Comparison of ENCODE assay signal across 7 mouse cellular contexts in genomic region chr13:119409330-119409707, GRCm38 (mm10). TPM values are rescaled to one million over a fixed set of nuclear protein-coding genes. Genes with fewer than 3 reads are reported as not detected.
DNase-seq lines count a peak whose midpoint lies in the region; ATAC-seq lines count a peak whose summit lies in the region.

No protein-coding gene starts in this region.

- H3K27ac ChIP-seq in forebrain, embryonic 11.5 days (ENCODE audit: low read depth, low read length) = peak overlapping the region; percentile 93
- H3K27ac ChIP-seq in limb, embryonic 10.5 days = peak overlapping the region; percentile 99

- peak; percentile 68 for DNase-seq in MEL-GATA-1-ER (ENCODE audit: extremely low read depth, low read depth)
- peak; percentile 82 to 85 for DNase-seq in adrenal gland, postnatal 36 days
- peak; percentile 83 for DNase-seq in forebrain, embryonic 11.5 days (ENCODE audit: low spot score)
- DNase-seq in heart, postnatal 10 days = peak; percentile 89 to 90
- DNase-seq in limb, embryonic 10.5 days (ENCODE audit: low spot score) = peak; percentile 81
- DNase-seq in testis, postnatal 14 days (ENCODE audit: low spot score) = peak; percentile 74

- intact Hi-C loops in heart, postnatal 10 days (cut with DNase I) = loop anchor here (1.0 kb wide), 1 partner anchor 19 kb away; the partner anchor contains the start of gene Paip1

- H3K27me3 ChIP-seq in forebrain, embryonic 11.5 days (ENCODE audit: control insufficient read depth, insufficient read depth, low read length) = no peaks in the 10 kb centered on the region
- H3K27me3 ChIP-seq in limb, embryonic 10.5 days (ENCODE audit: low read depth, poor library complexity, severe bottlenecking) = no peaks in the 10 kb centered on the region

- no peaks in the 10 kb centered on the region; the same call in 1 of the 2 replicates for H3K9me3 ChIP-seq in forebrain, embryonic 11.5 days (ENCODE audit: control insufficient read depth, low read length)
- no peaks in the 10 kb centered on the region for H3K9me3 ChIP-seq in limb, embryonic 10.5 days (replicated peaks)

- peak overlapping the region; percentile 73 for H3K4me2 ChIP-seq in forebrain, embryonic 11.5 days (ENCODE audit: low read depth, low read length, severe bottlenecking)

- peaks cover under 1% of the 10 kb centered on the region; the same call in 1 of the 2 replicates for H3K36me3 ChIP-seq in forebrain, embryonic 11.5 days (ENCODE audit: control insufficient read depth, insufficient read depth, low read length)
- peaks cover 6% of the 10 kb centered on the region for H3K36me3 ChIP-seq in limb, embryonic 10.5 days

- peak overlapping the region; percentile 84 for H3K9ac ChIP-seq in forebrain, embryonic 11.5 days (ENCODE audit: low read length)

- WGBS in forebrain, embryonic 11.5 days = 0% methylated on average over 13 of the region's 13 CpGs
- under 1% methylated on average over 13 of the region's 13 CpGs for WGBS in limb, embryonic 10.5 days

- peaks cover 7% of the 10 kb centered on the region; the same call in 1 of the 2 replicates for H3K4me1 ChIP-seq in forebrain, embryonic 11.5 days (replicated peaks; ENCODE audit: control insufficient read depth, insufficient read depth, low read length)
- peaks cover 25% of the 10 kb centered on the region for H3K4me1 ChIP-seq in limb, embryonic 10.5 days

- peak; percentile 53 for ATAC-seq in forebrain, embryonic 11.5 days (replicated peaks; ENCODE audit: low FRiP score)
- peak; percentile 12; the same call in 1 of the 2 replicates for ATAC-seq in megakaryocyte-erythroid progenitor cell, adult 5-6 weeks (replicated peaks; ENCODE audit: low FRiP score, low TSS enrichment, poor library complexity, severe bottlenecking)

- H3K4me3 ChIP-seq in forebrain, embryonic 11.5 days (ENCODE audit: low read depth, low read length) = peak overlapping the region; percentile 62
- H3K4me3 ChIP-seq in limb, embryonic 10.5 days = peak overlapping the region; percentile 92

RNA-seq across cellular contexts. Expression of gene Paip1, which starts 19.1 kb away (rescaled TPM):
- total RNA-seq in adrenal gland, postnatal 36 days (2021) = 100 to 1,000 TPM; 125 to 145 TPM
- 117 and 128 TPM in 2 replicates for polyA plus RNA-seq in forebrain, embryonic 11.5 days (2014; fragmentation: Nextera tagmentation; extraction: Ambion mirVana)
- 100 to 1,000 TPM; 101 to 121 TPM for total RNA-seq in heart, postnatal 10 days (2021)
- 86.9 and 93.3 TPM in 2 replicates for polyA plus RNA-seq in limb, embryonic 10.5 days (2016; fragmentation: Nextera tagmentation; extraction: Ambion mirVana)
- 28.0 and 32.2 TPM in 2 replicates for total RNA-seq in megakaryocyte-erythroid progenitor cell, adult 5-6 weeks (2014; fragmentation: Nextera tagmentation)
- total RNA-seq in megakaryocyte-erythroid progenitor cell, adult 5-6 weeks (2017) = 46.3 and 55.2 TPM in 2 replicates

RNA-seq across cellular contexts. Expression of gene 4833420G17Rik, which starts 53.2 kb away (rescaled TPM):
- total RNA-seq in adrenal gland, postnatal 36 days (2021) = 10 to 100 TPM; 17.2 to 17.4 TPM
- polyA plus RNA-seq in forebrain, embryonic 11.5 days (2014; fragmentation: Nextera tagmentation; extraction: Ambion mirVana) = 81.3 and 90.4 TPM in 2 replicates
- total RNA-seq in heart, postnatal 10 days (2021) = 10 to 100 TPM; 13.6 to 15.2 TPM
- 75.5 and 83.3 TPM in 2 replicates for polyA plus RNA-seq in limb, embryonic 10.5 days (2016; fragmentation: Nextera tagmentation; extraction: Ambion mirVana)
- 72.9 and 76.0 TPM in 2 replicates for total RNA-seq in megakaryocyte-erythroid progenitor cell, adult 5-6 weeks (2014; fragmentation: Nextera tagmentation)
- 49.3 and 54.9 TPM in 2 replicates for total RNA-seq in megakaryocyte-erythroid progenitor cell, adult 5-6 weeks (2017)

Comparison
In these comparisons a context has a peak if more than half of its experiments do, and no peak if none do; other contexts are left out.
1. Peak in every context shown above with its lines: DNase-seq, ATAC-seq, H3K4me3 ChIP-seq and H3K27ac ChIP-seq.